Mouse (Mus musculus) neural tube, embryonic 14.5 days (tissue): ENCODE data around the gene Itpkb. TPM values are rescaled to one million over a fixed set of nuclear protein-coding genes. Genes with fewer than 3 reads are reported as not detected.

Experiments used
- polyA plus RNA-seq: library from polyadenylated mRNA; unstranded; fragments of >200 nt; fragmentation: Nextera tagmentation; extraction: Ambion mirVana; gene quantifications from 2 replicates; pipeline ENCODE4 v1.2.1, GENCODE M21; 2014

Gene Itpkb
- polyA plus RNA-seq, 1 experiment from 2014 or later, result 2.4 TPM

Other genes starting within 250 kb of the Itpkb start
- 3.1 and 3.3 TPM in 2 replicates for gene Coq8a, start 130.9 kb upstream of the Itpkb start, polyA plus RNA-seq
- gene Psen2, start 67.0 kb upstream of the Itpkb start, polyA plus RNA-seq, result 14.1 and 16.3 TPM in 2 replicates
- gene Stum, start 153.0 kb downstream of the Itpkb start, polyA plus RNA-seq, result 19.5 and 27.7 TPM in 2 replicates
- 76.2 and 107 TPM in 2 replicates for gene Parp1, start 238.4 kb downstream of the Itpkb start, polyA plus RNA-seq